Mouse (Mus musculus) heart, postnatal 0 days (tissue): Measurements from ENCODE around the gene Tmem63a.

Experiments
- CTCF ChIP-seq: IDR thresholded peaks from 2 replicates; pipeline ENCODE4 v1.5.1; 2016; ENCODE audit warnings: antibody characterized with exemption, control low read depth, low read depth
- EP300 ChIP-seq: IDR thresholded peaks from 2 replicates; pipeline ENCODE4 v1.6.1; 2016; ENCODE audit warnings: antibody characterized with exemption, low read depth

GRCm38 (mm10) chr1:180917053-180917452 lies 25.1 kb upstream of the Tmem63a start:
- TF ChIP-seq CTCF (no peak), EP300 (no peak)
